13 mouse cellular contexts compared by ENCODE assay signal in the genomic region with DNA sequence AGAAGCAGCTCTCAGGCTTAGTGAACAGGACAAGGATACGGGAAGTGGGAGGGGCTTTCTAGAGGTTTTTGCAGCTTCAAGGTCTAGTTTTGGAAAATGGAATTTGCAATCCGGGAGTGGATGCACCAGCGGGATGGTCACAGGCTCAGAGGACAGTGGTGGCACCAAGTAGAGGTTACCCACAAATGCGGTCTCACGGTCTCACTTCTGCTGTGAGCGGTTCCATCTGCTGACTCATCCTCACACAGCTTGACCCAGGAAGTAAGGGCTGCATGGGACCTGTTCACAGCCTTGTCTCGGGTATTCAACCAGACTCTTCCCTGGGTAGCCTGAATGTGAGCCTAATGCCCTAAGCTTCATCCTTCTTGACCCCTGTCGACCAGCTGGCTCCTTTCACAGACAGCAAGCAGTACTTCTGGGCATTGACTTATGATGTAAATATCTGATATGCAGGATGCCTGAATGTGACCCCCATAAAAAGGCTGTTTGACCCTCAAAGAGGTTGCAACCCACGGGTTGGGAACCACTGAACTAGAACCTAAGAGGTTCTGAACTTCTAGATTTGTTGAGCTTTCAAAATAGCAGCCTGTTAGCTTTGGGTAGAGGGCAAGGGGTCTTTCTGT. TPM values are rescaled to one million over a fixed set of nuclear protein-coding genes. Genes with fewer than 3 reads are reported as not detected.
A peak's percentile ranks its signal among the peaks of the same experiment; 100 is the strongest.
DNase-seq lines count a peak whose midpoint lies in the region; ATAC-seq and TF ChIP-seq lines count a peak whose summit lies in the region.
"Had no signal": no experiment of that assay in that cellular context is flagged by ENCODE, and none has a peak within 500 bp of the region (broad histone marks: within the 10 kb centered on the region; RNA-seq: fewer than 3 reads in every experiment).

No protein-coding gene starts in this region.

- H3K27ac ChIP-seq in heart, embryonic 11.5 days (ENCODE audit: low read depth, low read length): no peak overlapping the region
- H3K27ac ChIP-seq in liver, postnatal 0 days (ENCODE audit: low read depth): no peak overlapping the region
- no peak overlapping the region for H3K27ac ChIP-seq in midbrain, postnatal 0 days (ENCODE audit: low read depth, low read length)
- H3K27ac ChIP-seq: forebrain, embryonic 15.5 days; midbrain, embryonic 10.5 days; neural tube, embryonic 12.5 days had no signal

- ATAC-seq in heart, embryonic 11.5 days (replicated peaks; ENCODE audit: insufficient number of reproducible peaks, low FRiP score, low TSS enrichment): peak; percentile 55; the same call in 1 of the 2 replicates
- ATAC-seq in erythroblast, adult 5-6 weeks (replicated peaks; ENCODE audit: low FRiP score, poor library complexity, severe bottlenecking): peak; percentile 60
- ATAC-seq in liver, postnatal 0 days: peak; percentile 58
- ATAC-seq in midbrain, postnatal 0 days (ENCODE audit: low FRiP score): no peak
- ATAC-seq: forebrain, embryonic 15.5 days had no signal

- TF ChIP-seq EP300 in liver, postnatal 0 days (IDR thresholded peaks at IDR 0.05; ENCODE audit: low read depth): no peak

- 64% methylated on average over 9 of the region's 9 CpGs for WGBS in heart, embryonic 11.5 days (ENCODE audit: insufficient replicate concordance)
- WGBS in liver, postnatal 0 days (ENCODE audit: insufficient replicate concordance): 51% methylated on average over 9 of the region's 9 CpGs
- WGBS in midbrain, postnatal 0 days: 78% methylated on average over 9 of the region's 9 CpGs

- peaks cover 19% of the 10 kb centered on the region for H3K4me1 ChIP-seq in heart, embryonic 11.5 days (ENCODE audit: control insufficient read depth, insufficient read depth, low read length)
- H3K4me1 ChIP-seq in liver, postnatal 0 days (ENCODE audit: insufficient read depth): peaks cover 26% of the 10 kb centered on the region
- H3K4me1 ChIP-seq in midbrain, postnatal 0 days (ENCODE audit: insufficient read depth, low read length): no peaks in the 10 kb centered on the region
- H3K4me1 ChIP-seq: neural tube, embryonic 12.5 days had no signal

- no peak for TF ChIP-seq CTCF in liver, postnatal 0 days (IDR thresholded peaks at IDR 0.05; ENCODE audit: low read depth)
- TF ChIP-seq CTCF in midbrain, postnatal 0 days (IDR thresholded peaks at IDR 0.05): no peak

- DNase-seq in heart, postnatal 4 days: no peak
- DNase-seq in 416B (ENCODE audit: low read depth): peak; percentile 41
- DNase-seq in liver, postnatal 0 days: peak; percentile 26
- no peak for DNase-seq in left cerebral cortex, postnatal 10 days (ENCODE audit: extremely low spot score in 1 of 2, low spot score in 2 of 2)
- no peak for DNase-seq in midbrain, postnatal 0 days (ENCODE audit: low spot score)
- no peak for DNase-seq in ovary, adult 18-20 months (ENCODE audit: low spot score)
- DNase-seq: cerebellum, postnatal 10 days; lung, adult 2 months had no signal

- no peaks in the 10 kb centered on the region for H3K36me3 ChIP-seq in heart, embryonic 11.5 days (ENCODE audit: control insufficient read depth, insufficient read depth, low read length)
- no peaks in the 10 kb centered on the region for H3K36me3 ChIP-seq in liver, postnatal 0 days (replicated peaks; ENCODE audit: insufficient read depth, low read length)
- H3K36me3 ChIP-seq in midbrain, postnatal 0 days (ENCODE audit: insufficient read depth, low read length): no peaks in the 10 kb centered on the region
- H3K36me3 ChIP-seq: forebrain, embryonic 15.5 days; midbrain, embryonic 10.5 days; neural tube, embryonic 12.5 days had no signal

- H3K4me2 ChIP-seq in heart, embryonic 11.5 days: no peak overlapping the region
- peak overlapping the region; percentile 27; the same call in 1 of the 2 replicates for H3K4me2 ChIP-seq in liver, postnatal 0 days (ENCODE audit: low read depth, low read length)
- no peak overlapping the region for H3K4me2 ChIP-seq in midbrain, postnatal 0 days (ENCODE audit: low read depth, low read length, poor library complexity, severe bottlenecking)
- H3K4me2 ChIP-seq: forebrain, embryonic 15.5 days; neural tube, embryonic 12.5 days had no signal

- no peaks in the 10 kb centered on the region for H3K27me3 ChIP-seq in heart, embryonic 11.5 days (ENCODE audit: control insufficient read depth, insufficient read depth, low read length)
- H3K27me3 ChIP-seq in liver, postnatal 0 days (ENCODE audit: insufficient read depth, low read length): no peaks in the 10 kb centered on the region
- H3K27me3 ChIP-seq in midbrain, postnatal 0 days (ENCODE audit: insufficient read depth, low read length): no peaks in the 10 kb centered on the region
- H3K27me3 ChIP-seq: forebrain, embryonic 15.5 days; neural tube, embryonic 12.5 days had no signal

- H3K9me3 ChIP-seq in heart, embryonic 11.5 days (replicated peaks; ENCODE audit: control insufficient read depth, low read length): no peaks in the 10 kb centered on the region
- no peaks in the 10 kb centered on the region for H3K9me3 ChIP-seq in liver, postnatal 0 days (ENCODE audit: low read length)
- H3K9me3 ChIP-seq in midbrain, postnatal 0 days (ENCODE audit: low read length): no peaks in the 10 kb centered on the region
- H3K9me3 ChIP-seq: forebrain, embryonic 15.5 days; midbrain, embryonic 10.5 days; neural tube, embryonic 12.5 days had no signal

- H3K9ac ChIP-seq in heart, embryonic 11.5 days (ENCODE audit: low read depth, low read length): no peak overlapping the region
- H3K9ac ChIP-seq in liver, postnatal 0 days (replicated peaks): no peak overlapping the region
- H3K9ac ChIP-seq in midbrain, postnatal 0 days (replicated peaks; ENCODE audit: low read length, poor library complexity, severe bottlenecking): no peak overlapping the region
- H3K9ac ChIP-seq: forebrain, embryonic 15.5 days; neural tube, embryonic 12.5 days had no signal

- H3K4me3 ChIP-seq in heart, embryonic 11.5 days (ENCODE audit: low read depth, low read length): no peak overlapping the region
- H3K4me3 ChIP-seq in liver, postnatal 0 days (ENCODE audit: low read depth, low read length): no peak overlapping the region
- H3K4me3 ChIP-seq in midbrain, postnatal 0 days (ENCODE audit: low read depth, low read length): no peak overlapping the region
- H3K4me3 ChIP-seq: forebrain, embryonic 15.5 days; midbrain, embryonic 10.5 days; neural tube, embryonic 12.5 days had no signal

- intact Hi-C loops in left cerebral cortex, postnatal 10 days (cut with DNase I): no loop called here

RNA-seq across cellular contexts. Expression of gene Slc30a1, which starts 30.8 kb away (rescaled TPM):
- polyA plus RNA-seq in heart, embryonic 11.5 days (2014; fragmentation: Nextera tagmentation; extraction: Ambion mirVana): 2.1 and 2.4 TPM in 2 replicates
- 10 to 100 TPM; 25.1 to 29.4 TPM for total RNA-seq in heart, postnatal 4 days (2021)
- 21.1 and 24.0 TPM in 2 replicates for total RNA-seq in erythroblast, adult 5-6 weeks (2015; ENCODE audit: low replicate concordance)
- total RNA-seq in erythroblast, adult 5-6 weeks (2017; ENCODE audit: low replicate concordance): 30.1 and 42.1 TPM in 2 replicates
- polyA plus RNA-seq in liver, postnatal 0 days (2015; fragmentation: Nextera tagmentation; extraction: Ambion mirVana): 4.3 and 7.0 TPM in 2 replicates
- 10 to 100 TPM; 26.8 to 29.0 TPM for total RNA-seq in left cerebral cortex, postnatal 10 days (2021)
- total RNA-seq in midbrain, postnatal 0 days (2014; rRNA removed): 21.9 and 27.4 TPM in 2 replicates
- polyA plus RNA-seq in midbrain, postnatal 0 days (2015; fragmentation: Nextera tagmentation; extraction: Ambion mirVana): 4.4 and 5.1 TPM in 2 replicates

RNA-seq across cellular contexts. Expression of gene Nek2, which starts 54.5 kb away (rescaled TPM):
- polyA plus RNA-seq in heart, embryonic 11.5 days (2014; fragmentation: Nextera tagmentation; extraction: Ambion mirVana): 27.0 and 32.2 TPM in 2 replicates
- total RNA-seq in heart, postnatal 4 days (2021): 10 to 100 TPM; 29.0 to 32.1 TPM
- 18.4 and 18.8 TPM in 2 replicates for total RNA-seq in erythroblast, adult 5-6 weeks (2015; ENCODE audit: low replicate concordance)
- 29.2 and 65.2 TPM in 2 replicates for total RNA-seq in erythroblast, adult 5-6 weeks (2017; ENCODE audit: low replicate concordance)
- polyA plus RNA-seq in liver, postnatal 0 days (2015; fragmentation: Nextera tagmentation; extraction: Ambion mirVana): 13.2 and 14.7 TPM in 2 replicates
- 1 to 10 TPM; 3.6 TPM for total RNA-seq in left cerebral cortex, postnatal 10 days (2021)
- total RNA-seq in midbrain, postnatal 0 days (2014; rRNA removed): 2.2 and 2.6 TPM in 2 replicates
- polyA plus RNA-seq in midbrain, postnatal 0 days (2015; fragmentation: Nextera tagmentation; extraction: Ambion mirVana): 2.5 TPM in 2 replicates

Comparison
In these comparisons a context has a peak if more than half of its experiments do, and no peak if none do; other contexts are left out.
1. DNase-seq: peak in 416B (single experiment) and liver, postnatal 0 days (single experiment); none in heart, postnatal 4 days (single experiment), left cerebral cortex, postnatal 10 days (0 of 2), midbrain, postnatal 0 days (single experiment) and ovary, adult 18-20 months (single experiment).